Mouse (Mus musculus) lung, embryonic 14.5 days (tissue): ENCODE data around the gene Ugt1a5. TPM values are rescaled to one million over a fixed set of nuclear protein-coding genes. Genes with fewer than 3 reads are reported as not detected.

Source experiments
- ATAC-seq: fragments of 200-750 bp; cut with Nextera tagmentation; 2 replicates; pipeline ENCODE4 v1.8.0; 2017; ENCODE audit warnings: mild to moderate bottlenecking, moderate TSS enrichment, moderate library complexity; ENCODE audit not compliant: insufficient read depth
- DNase-seq: peaks from one replicate; pipeline ENCODE4 v3.0.0-alpha.2; 2015
- H3K27ac ChIP-seq: fragments of 300-500 bp; sonication (generic); 2 replicates; pipeline ENCODE4 v1.5.1; 2014; ENCODE audit warnings: low read depth, mild to moderate bottlenecking, moderate library complexity
- H3K27me3 ChIP-seq: fragments of 300-500 bp; sonication (generic); 2 replicates; pipeline ENCODE4 v1.6.1; 2014; ENCODE audit warnings: low read length, control low read depth; ENCODE audit not compliant: insufficient read depth
- H3K36me3 ChIP-seq: fragments of 300-500 bp; sonication (generic); 2 replicates; pipeline ENCODE4 v1.6.1; 2014; ENCODE audit warnings: control low read depth; ENCODE audit not compliant: insufficient read depth
- H3K4me1 ChIP-seq: fragments of 300-500 bp; sonication (generic); 2 replicates; pipeline ENCODE4 v1.6.1; 2014; ENCODE audit warnings: antibody characterized with exemption, control low read depth; ENCODE audit not compliant: insufficient read depth
- H3K4me2 ChIP-seq: fragments of 300-500 bp; sonication (generic); 2 replicates; pipeline ENCODE4 v1.6.1; 2014; ENCODE audit warnings: mild to moderate bottlenecking
- H3K4me3 ChIP-seq: fragments of 300-500 bp; sonication (generic); 2 replicates; pipeline ENCODE4 v1.5.1; 2014; ENCODE audit warnings: low read depth, low read length
- H3K9ac ChIP-seq: fragments of 300-500 bp; sonication (generic); 2 replicates; pipeline ENCODE4 v1.6.1; 2014
- H3K9me3 ChIP-seq: fragments of 300-500 bp; sonication (generic); 2 replicates; pipeline ENCODE4 v1.6.1; 2016; ENCODE audit warnings: low read depth, low read length, control low read depth
- CTCF ChIP-seq: IDR thresholded peaks from 2 replicates; pipeline ENCODE4 v1.5.1; 2016; ENCODE audit warnings: antibody characterized with exemption, low read depth
- WGBS: fragments of 180-500 bp; shearing (Covaris S2); extraction: QIAGEN DNeasy Blood & Tissue Kit; methylation state at CpG from one replicate; pipeline ENCODE4 v1.1.7; 2014; 5-methylcytosine and 5-hydroxymethylcytosine counted together
- polyA plus RNA-seq: library from polyadenylated mRNA; unstranded; fragments of >200 nt; fragmentation: Nextera tagmentation; extraction: Ambion mirVana; gene quantifications from 2 replicates; pipeline ENCODE4 v1.2.1, GENCODE M21; 2014

The Ugt1a5 gene
- polyA plus RNA-seq, 1 experiment from 2014 or later = not detected

DNA sequence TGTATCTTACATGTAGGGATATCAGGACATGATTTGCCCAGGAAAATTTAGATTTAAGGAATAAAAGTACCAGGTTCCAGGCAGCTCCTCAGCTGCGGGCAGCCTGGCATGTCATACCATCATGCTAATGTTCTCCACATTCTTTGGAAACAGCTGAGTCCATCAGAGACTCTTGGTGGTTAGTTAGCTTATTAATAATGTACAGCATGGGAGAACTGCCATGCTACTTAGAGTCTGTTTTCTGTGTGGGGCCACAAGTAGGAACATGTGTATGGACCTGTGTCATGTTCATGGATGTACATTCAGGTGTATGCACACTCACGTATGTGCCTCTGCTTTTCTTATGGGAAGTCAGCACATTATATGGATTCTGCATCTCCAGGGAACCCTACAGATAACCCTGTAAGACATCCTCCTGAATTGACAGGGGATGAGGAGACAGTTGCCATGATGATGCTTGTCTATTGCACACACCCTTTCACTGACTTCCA, 48.7 kb downstream of the Ugt1a5 start:
- DNase-seq = peak; percentile 6
- no peak overlapping the region for H3K4me2 ChIP-seq
- peaks cover 62% of the 10 kb centered on the region for H3K9me3 ChIP-seq
- no peak overlapping the region for H3K9ac ChIP-seq
- ATAC-seq = no peak
- H3K27ac ChIP-seq = no peak overlapping the region
- TF ChIP-seq CTCF = no peak
- 77% methylated on average over 2 of the region's 2 CpGs for WGBS
- no peaks in the 10 kb centered on the region for H3K36me3 ChIP-seq
- no peaks in the 10 kb centered on the region for H3K27me3 ChIP-seq
- H3K4me3 ChIP-seq = no peak overlapping the region
- H3K4me1 ChIP-seq = no peaks in the 10 kb centered on the region

DNA sequence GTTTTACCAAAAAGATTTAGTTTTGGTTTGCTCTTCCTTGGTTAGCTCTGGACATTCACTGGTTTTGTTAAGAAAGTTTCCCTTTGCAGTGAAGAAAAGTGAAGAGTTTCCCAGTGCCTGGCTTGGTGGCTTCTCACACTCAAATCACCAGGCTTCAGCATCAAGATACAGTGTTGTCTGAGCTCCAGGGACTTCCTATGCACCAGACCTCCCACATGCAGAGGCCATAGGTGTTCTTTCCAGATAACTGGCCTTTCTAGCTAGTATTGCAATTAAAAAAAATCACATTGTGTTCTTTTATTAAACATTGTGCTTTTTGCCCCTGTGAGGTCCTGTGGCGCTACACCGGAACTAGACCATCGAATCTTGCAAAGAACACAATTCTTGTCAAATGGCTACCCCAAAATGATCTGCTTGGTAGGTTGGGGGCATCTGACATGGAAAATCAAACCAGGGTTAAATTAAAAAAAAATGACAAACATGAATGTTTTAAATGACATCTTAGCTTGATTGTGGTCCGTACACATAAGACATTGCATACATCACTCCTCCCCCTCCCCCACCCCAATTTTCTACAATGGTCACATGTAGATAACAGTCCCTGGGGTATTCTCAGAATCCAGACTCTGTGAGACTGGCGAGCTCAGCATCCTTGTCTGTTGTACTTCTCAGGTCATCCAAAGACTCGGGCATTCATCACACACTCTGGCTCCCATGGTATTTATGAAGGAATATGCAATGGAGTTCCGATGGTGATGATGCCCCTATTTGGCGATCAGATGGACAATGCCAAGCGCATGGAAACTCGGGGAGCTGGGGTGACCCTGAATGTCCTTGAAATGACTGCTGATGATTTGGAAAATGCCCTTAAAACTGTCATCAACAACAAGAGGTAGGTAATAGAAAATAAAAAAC, 49.9 kb downstream of the Ugt1a5 start:
- Histone ChIP-seq H3K9ac (no peak overlapping the region), H3K27ac (no peak overlapping the region), H3K4me3 (no peak overlapping the region), H3K4me1 (no peaks in the 10 kb centered on the region), H3K36me3 (no peaks in the 10 kb centered on the region), H3K9me3 (peaks cover 62% of the 10 kb centered on the region), H3K27me3 (no peaks in the 10 kb centered on the region), H3K4me2 (no peak overlapping the region)
- ATAC-seq (0 out of 2 replicates have a peak, but pooled peaks have one; percentile 11), DNase-seq (peak; percentile 13)
- TF ChIP-seq CTCF = no peak
- WGBS = 68% methylated on average over 10 of the region's 10 CpGs

DNA sequence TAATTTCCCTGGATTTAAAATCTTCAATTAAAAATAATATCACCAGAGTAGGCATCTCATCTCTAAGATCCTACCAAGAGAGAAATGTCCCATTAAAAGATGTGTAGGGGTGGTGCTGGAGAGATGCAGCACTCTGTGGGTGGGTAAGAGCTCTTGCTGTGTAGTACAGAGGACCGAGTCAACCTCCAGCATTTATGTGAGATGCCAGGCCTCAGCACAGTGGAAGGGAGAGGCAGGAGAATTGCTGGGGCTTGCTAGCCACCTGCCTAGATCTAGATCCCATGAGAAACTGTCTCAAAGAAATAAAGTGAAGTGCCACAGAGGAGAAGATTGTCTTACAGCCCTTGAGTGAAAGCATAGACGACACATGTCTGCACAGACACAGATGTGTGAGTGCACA, 50.7 kb downstream of the Ugt1a5 start:
- H3K9me3 ChIP-seq = peaks cover 58% of the 10 kb centered on the region
- H3K27me3 ChIP-seq = no peaks in the 10 kb centered on the region
- WGBS = 61% methylated on average over 2 of the region's 2 CpGs
- H3K9ac ChIP-seq = no peak overlapping the region
- no peak for TF ChIP-seq CTCF
- DNase-seq (no peak), ATAC-seq (no peak)
- no peak overlapping the region for H3K4me3 ChIP-seq
- H3K36me3 ChIP-seq = no peaks in the 10 kb centered on the region
- H3K4me2 ChIP-seq = no peak overlapping the region
- H3K4me1 ChIP-seq = no peaks in the 10 kb centered on the region
- H3K27ac ChIP-seq = no peak overlapping the region

DNA sequence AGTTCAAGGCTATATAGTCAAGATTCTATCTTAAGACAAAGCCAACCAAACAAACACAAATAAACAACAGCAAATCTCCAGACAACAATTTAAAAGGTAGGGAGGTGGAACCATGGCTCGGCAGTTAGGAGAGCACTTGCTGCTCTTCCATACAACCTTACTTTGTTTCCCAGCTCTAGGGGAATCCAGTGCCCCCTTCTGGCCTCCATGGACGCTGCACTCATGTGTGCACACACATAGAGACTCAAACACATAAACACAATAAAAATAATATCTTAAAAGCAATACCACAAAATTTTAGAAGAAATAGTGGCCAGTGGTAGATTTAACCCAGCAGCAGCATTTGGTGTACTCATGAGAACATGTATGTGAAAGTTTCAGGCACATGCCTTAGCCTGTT, 51.3 kb downstream of the Ugt1a5 start:
- H3K27me3 ChIP-seq = no peaks in the 10 kb centered on the region
- 60% methylated on average over 2 of the region's 2 CpGs for WGBS
- H3K27ac ChIP-seq = no peak overlapping the region
- no peak overlapping the region for H3K4me2 ChIP-seq
- ATAC-seq (no peak), DNase-seq (peak; percentile 13)
- no peak overlapping the region for H3K4me3 ChIP-seq
- peak; percentile 34; the same call in 1 of the 2 replicates for TF ChIP-seq CTCF
- peaks cover 55% of the 10 kb centered on the region for H3K9me3 ChIP-seq
- no peaks in the 10 kb centered on the region for H3K36me3 ChIP-seq
- H3K4me1 ChIP-seq = no peaks in the 10 kb centered on the region
- no peak overlapping the region for H3K9ac ChIP-seq

DNA sequence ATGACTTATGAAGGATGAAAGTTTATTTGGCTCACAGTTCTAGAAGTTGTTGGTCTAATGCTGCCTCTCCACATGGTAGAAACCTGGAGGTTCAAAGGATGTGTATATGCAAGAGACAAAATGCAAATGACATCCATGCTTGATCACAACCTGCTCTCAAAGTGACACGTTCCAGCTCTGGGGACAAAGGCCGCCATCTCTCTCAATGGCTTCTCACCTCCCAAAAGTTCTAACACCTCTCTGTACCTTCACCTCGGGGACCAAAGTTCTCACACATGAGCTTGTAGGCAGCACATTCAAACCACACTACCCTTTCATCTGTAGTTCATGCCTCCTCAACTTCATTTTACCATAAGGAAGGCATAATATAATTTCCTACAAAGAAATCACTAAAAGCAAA, 51.8 kb downstream of the Ugt1a5 start:
- H3K4me3 ChIP-seq = no peak overlapping the region
- no peak overlapping the region for H3K9ac ChIP-seq
- 40% methylated on average over 3 of the region's 3 CpGs for WGBS
- TF ChIP-seq CTCF = no peak
- peaks cover 53% of the 10 kb centered on the region for H3K9me3 ChIP-seq
- H3K4me1 ChIP-seq = no peaks in the 10 kb centered on the region
- no peak overlapping the region for H3K27ac ChIP-seq
- no peaks in the 10 kb centered on the region for H3K36me3 ChIP-seq
- DNase-seq = no peak
- H3K27me3 ChIP-seq = no peaks in the 10 kb centered on the region
- ATAC-seq = no peak
- H3K4me2 ChIP-seq = no peak overlapping the region

DNA sequence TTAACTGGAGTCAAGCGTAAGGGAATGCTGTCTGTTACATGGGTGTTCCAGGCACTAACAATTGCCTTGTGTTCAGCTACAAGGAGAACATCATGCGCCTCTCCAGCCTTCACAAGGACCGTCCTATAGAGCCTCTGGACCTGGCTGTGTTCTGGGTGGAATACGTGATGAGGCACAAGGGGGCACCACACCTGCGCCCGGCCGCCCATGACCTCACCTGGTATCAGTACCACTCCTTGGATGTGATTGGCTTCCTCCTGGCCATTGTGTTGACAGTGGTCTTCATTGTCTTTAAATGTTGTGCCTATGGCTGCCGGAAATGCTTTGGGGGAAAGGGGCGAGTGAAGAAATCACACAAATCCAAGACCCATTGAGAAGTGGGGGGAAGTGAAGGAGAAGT, 52.2 kb downstream of the Ugt1a5 start:
- H3K27ac ChIP-seq = no peak overlapping the region
- H3K9ac ChIP-seq = no peak overlapping the region
- H3K4me1 ChIP-seq = no peaks in the 10 kb centered on the region
- no peaks in the 10 kb centered on the region for H3K27me3 ChIP-seq
- DNase-seq (peak; percentile 11), ATAC-seq (no peak)
- no peak for TF ChIP-seq CTCF
- peaks cover 48% of the 10 kb centered on the region for H3K9me3 ChIP-seq
- H3K36me3 ChIP-seq = no peaks in the 10 kb centered on the region
- WGBS = 71% methylated on average over 9 of the region's 9 CpGs
- H3K4me2 ChIP-seq = no peak overlapping the region
- H3K4me3 ChIP-seq = no peak overlapping the region

DNA sequence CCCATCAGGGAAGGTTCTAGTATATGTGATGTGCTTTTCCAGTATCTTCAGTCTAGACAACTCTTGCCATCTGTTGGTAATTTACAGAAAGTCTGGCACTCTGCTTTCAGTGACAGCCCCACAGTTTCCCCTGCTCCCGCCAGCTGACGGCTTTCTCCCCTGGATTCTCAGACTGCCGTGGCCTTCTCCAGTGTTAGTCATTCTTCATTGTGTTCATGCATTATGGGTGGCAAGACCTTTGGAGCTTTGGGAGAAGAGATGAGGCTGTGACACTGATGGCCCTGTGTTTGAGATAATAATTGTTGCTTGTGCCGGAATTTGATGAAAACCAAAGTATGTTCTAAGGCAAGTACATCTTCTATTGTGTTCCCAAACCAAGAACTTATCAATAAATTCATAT, 52.8 kb downstream of the Ugt1a5 start:
- Histone ChIP-seq H3K4me2 (no peak overlapping the region), H3K36me3 (no peaks in the 10 kb centered on the region), H3K27ac (no peak overlapping the region), H3K4me3 (no peak overlapping the region), H3K9me3 (peaks cover 43% of the 10 kb centered on the region), H3K4me1 (no peaks in the 10 kb centered on the region), H3K27me3 (no peaks in the 10 kb centered on the region), H3K9ac (no peak overlapping the region)
- no peak for TF ChIP-seq CTCF
- WGBS = 49% methylated on average over 4 of the region's 4 CpGs
- ATAC-seq (no peak), DNase-seq (no peak)
